Mouse (Mus musculus) brown adipose tissue, adult 24 weeks (tissue): ENCODE data around the gene Lclat1. TPM values are rescaled to one million over a fixed set of nuclear protein-coding genes. Genes with fewer than 3 reads are reported as not detected.
"Not testable (repeated sequence)": the region's sequence is repeated elsewhere in the genome, so short reads cannot be mapped to it uniquely, and the experiment has no call there.

ENCODE experiments used
- H3K27ac ChIP-seq: fragments of 200-500 bp; replicated peaks from 2 replicates; pipeline ENCODE4 v1.5.1; 2012; ENCODE audit warnings: low read depth, mild to moderate bottlenecking, low read length
- H3K4me1 ChIP-seq: fragments of 200-500 bp; 2 replicates; pipeline ENCODE4 v1.6.1; 2012; ENCODE audit warnings: low read length, mixed read lengths; ENCODE audit not compliant: control insufficient read depth, insufficient read depth, insufficient read length
- H3K4me3 ChIP-seq: fragments of 200-500 bp; 2 replicates; pipeline ENCODE4 v1.5.1; 2012; ENCODE audit warnings: low read depth, mild to moderate bottlenecking, low read length, moderate library complexity; ENCODE audit not compliant: insufficient read depth
- polyA plus RNA-seq: library from polyadenylated mRNA; stranded (reverse); fragments of >200 nt; gene quantifications from 2 replicates; pipeline ENCODE4 v1.2.4, GENCODE M21; 2012; ENCODE audit not compliant: missing spikeins, insufficient read depth, insufficient read length

Gene Lclat1
- polyA plus RNA-seq, 1 experiment = 12.8 TPM

- H3K27ac ChIP-seq = no peak overlapping the region
- no peak overlapping the region for H3K4me3 ChIP-seq
- no peaks in the 10 kb centered on the region for H3K4me1 ChIP-seq
These were observed 164.2 kb downstream of the Lclat1 start for GRCm38 (mm10) chr17:73271797-73272600.

- no peak overlapping the region for H3K27ac ChIP-seq
- H3K4me3 ChIP-seq = no peak overlapping the region
- H3K4me1 ChIP-seq = no peaks in the 10 kb centered on the region
These were observed 166.0 kb downstream of the Lclat1 start for GRCm38 (mm10) chr17:73273809-73274208.

GRCm38 (mm10) chr17:73275066-73275465 lies 167.3 kb downstream of the Lclat1 start:
- Histone ChIP-seq H3K4me3 (no peak overlapping the region), H3K4me1 (no peaks in the 10 kb centered on the region), H3K27ac (no peak overlapping the region)

GRCm38 (mm10) chr17:73277770-73278169 lies 170.0 kb downstream of the Lclat1 start:
- Histone ChIP-seq H3K4me1 (no peaks in the 10 kb centered on the region; the same call in 1 of the 2 replicates), H3K27ac (no peak overlapping the region), H3K4me3 (no peak overlapping the region)

- H3K27ac ChIP-seq, H3K4me3 ChIP-seq, H3K4me1 ChIP-seq: not testable (repeated sequence)
These were observed 174.9 kb downstream of the Lclat1 start for GRCm38 (mm10) chr17:73282702-73283101.

- Histone ChIP-seq H3K27ac (no peak overlapping the region), H3K4me3 (no peak overlapping the region), H3K4me1 (no peaks in the 10 kb centered on the region; the same call in 1 of the 2 replicates)
These were observed 176.5 kb downstream of the Lclat1 start for GRCm38 (mm10) chr17:73284301-73284700.

Other genes starting within 250 kb of the Lclat1 start
- 8.9 and 15.8 TPM in 2 replicates for gene Lbh, start 189.7 kb upstream of the Lclat1 start, polyA plus RNA-seq